Mouse (Mus musculus): ENCODE measurements around the gene Lime1. TPM values are rescaled to one million over a fixed set of nuclear protein-coding genes. Genes with fewer than 3 reads are reported as not detected.

Gene Lime1
- polyA plus RNA-seq, 1 experiment from 2014 or later, result 24.0 TPM

DNA sequence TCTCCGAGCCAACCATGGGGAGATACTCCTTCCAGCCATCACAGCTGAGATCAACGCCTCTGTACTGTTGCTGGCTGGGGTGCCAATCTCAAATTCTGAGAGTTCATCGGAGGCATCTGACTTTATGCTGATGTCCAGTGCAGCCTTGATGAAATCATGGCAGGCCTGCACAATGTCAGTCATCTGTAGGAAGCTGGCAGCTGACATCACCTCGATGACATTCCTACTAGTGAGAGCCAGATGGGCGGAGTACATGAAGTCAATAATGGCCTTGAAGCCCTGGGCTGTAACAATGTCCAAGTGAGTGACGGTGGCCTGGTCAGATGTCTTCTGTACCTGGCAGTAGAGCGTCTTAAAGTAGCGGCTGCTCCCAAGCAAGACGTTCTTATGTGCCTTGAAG, 44.0 kb downstream of the Lime1 start:
- H3K4me1 ChIP-seq (replicated peaks; ENCODE audit: control insufficient read depth, insufficient read depth, low read length), result no peaks in the 10 kb centered on the region

More for the DNA sequence above, 44.0 kb downstream of the Lime1 start:
- Histone ChIP-seq H3K4me3 (ENCODE audit: low read length) (no peak overlapping the region), H3K27me3 (ENCODE audit: control insufficient read depth, insufficient read depth, low read depth, low read length) (no peaks in the 10 kb centered on the region), H3K9ac (ENCODE audit: low read length) (no peak overlapping the region), H3K4me2 (ENCODE audit: low read depth, low read length) (no peak overlapping the region), H3K9me3 (ENCODE audit: control insufficient read depth, low read length) (no peaks in the 10 kb centered on the region), H3K27ac (ENCODE audit: low read length) (no peak overlapping the region), H3K36me3 (ENCODE audit: control insufficient read depth, insufficient read depth, low read length) (peaks cover 5% of the 10 kb centered on the region)
- 87% methylated on average over 9 of the region's 9 CpGs for WGBS
- no peak for ATAC-seq (ENCODE audit: low read depth)

Other genes starting within 250 kb of the Lime1 start
- 0.10 and 0.29 TPM in 2 replicates for gene Kcnq2, start 244.8 kb upstream of the Lime1 start, polyA plus RNA-seq (2015; fragmentation: Nextera tagmentation; extraction: Ambion mirVana)
- 0.16 and 0.20 TPM in 2 replicates for gene Eef1a2, start 223.1 kb upstream of the Lime1 start, polyA plus RNA-seq (2015; fragmentation: Nextera tagmentation; extraction: Ambion mirVana)
- 292 and 303 TPM in 2 replicates for gene Ppdpf, start 192.8 kb upstream of the Lime1 start, polyA plus RNA-seq (2015; fragmentation: Nextera tagmentation; extraction: Ambion mirVana)
- 0.04 and 0.05 TPM in 2 replicates for gene Ptk6, start 177.3 kb upstream of the Lime1 start, polyA plus RNA-seq (2015; fragmentation: Nextera tagmentation; extraction: Ambion mirVana)
- 0.34 and 0.58 TPM in 2 replicates for gene Srms, start 166.9 kb upstream of the Lime1 start, polyA plus RNA-seq (2015; fragmentation: Nextera tagmentation; extraction: Ambion mirVana)
- 0.35 and 0.43 TPM in 2 replicates for gene Fndc11, start 160.1 kb upstream of the Lime1 start, polyA plus RNA-seq (2015; fragmentation: Nextera tagmentation; extraction: Ambion mirVana)
- 3.0 and 3.4 TPM in 2 replicates for gene Helz2, start 138.1 kb upstream of the Lime1 start, polyA plus RNA-seq (2015; fragmentation: Nextera tagmentation; extraction: Ambion mirVana)
- gene Gmeb2, start 92.0 kb upstream of the Lime1 start, polyA plus RNA-seq (2015; fragmentation: Nextera tagmentation; extraction: Ambion mirVana), result 14.3 and 15.9 TPM in 2 replicates
- gene Stmn3, start 65.6 kb upstream of the Lime1 start, polyA plus RNA-seq (2015; fragmentation: Nextera tagmentation; extraction: Ambion mirVana), result 4.8 and 9.3 TPM in 2 replicates
- gene Rtel1, start 60.3 kb upstream of the Lime1 start, polyA plus RNA-seq (2015; fragmentation: Nextera tagmentation; extraction: Ambion mirVana), result 47.2 and 47.8 TPM in 2 replicates
- 39.2 and 39.4 TPM in 2 replicates for gene Zgpat, start 15.2 kb upstream of the Lime1 start, polyA plus RNA-seq (2015; fragmentation: Nextera tagmentation; extraction: Ambion mirVana)
- 60.8 and 62.0 TPM in 2 replicates for gene Arfrp1, start 14.7 kb upstream of the Lime1 start, polyA plus RNA-seq (2015; fragmentation: Nextera tagmentation; extraction: Ambion mirVana)
- 15.2 and 15.4 TPM in 2 replicates for gene Zbtb46, start 79.3 kb downstream of the Lime1 start, polyA plus RNA-seq (2015; fragmentation: Nextera tagmentation; extraction: Ambion mirVana)
- gene Abhd16b, start 113.1 kb downstream of the Lime1 start, polyA plus RNA-seq (2015; fragmentation: Nextera tagmentation; extraction: Ambion mirVana), result 0.14 and 0.35 TPM in 2 replicates
- 167 and 169 TPM in 2 replicates for gene Tpd52l2, start 117.1 kb downstream of the Lime1 start, polyA plus RNA-seq (2015; fragmentation: Nextera tagmentation; extraction: Ambion mirVana)
- 82.0 and 82.1 TPM in 2 replicates for gene Dnajc5, start 140.4 kb downstream of the Lime1 start, polyA plus RNA-seq (2015; fragmentation: Nextera tagmentation; extraction: Ambion mirVana)
- gene Uckl1, start 204.8 kb downstream of the Lime1 start, polyA plus RNA-seq (2015; fragmentation: Nextera tagmentation; extraction: Ambion mirVana), result 49.1 and 54.6 TPM in 2 replicates
- 59.1 and 59.3 TPM in 2 replicates for gene Prpf6, start 211.8 kb downstream of the Lime1 start, polyA plus RNA-seq (2015; fragmentation: Nextera tagmentation; extraction: Ambion mirVana)
- gene Zfp512b, start 212.7 kb downstream of the Lime1 start, polyA plus RNA-seq (2015; fragmentation: Nextera tagmentation; extraction: Ambion mirVana), result 34.9 and 37.2 TPM in 2 replicates
- 30.1 and 31.0 TPM in 2 replicates for gene Samd10, start 219.1 kb downstream of the Lime1 start, polyA plus RNA-seq (2015; fragmentation: Nextera tagmentation; extraction: Ambion mirVana)

All from lung, embryonic 16.5 days (tissue).